Mouse (Mus musculus) forebrain, embryonic 12.5 days (tissue): ENCODE data around the gene Pdzrn4. TPM values are rescaled to one million over a fixed set of nuclear protein-coding genes. Genes with fewer than 3 reads are reported as not detected.

Experiments used
- ATAC-seq: fragments of 200-750 bp; cut with Nextera tagmentation; 2 replicates; pipeline ENCODE4 v1.8.0; 2017; ENCODE audit warnings: moderate TSS enrichment; ENCODE audit not compliant: low FRiP score
- H3K27ac ChIP-seq: fragments of 300-500 bp; sonication (generic); 2 replicates; pipeline ENCODE4 v1.5.1; 2016; ENCODE audit warnings: mild to moderate bottlenecking
- H3K27me3 ChIP-seq: fragments of 300-500 bp; sonication (generic); 2 replicates; pipeline ENCODE4 v1.6.1; 2016; ENCODE audit warnings: mild to moderate bottlenecking
- H3K36me3 ChIP-seq: fragments of 300-500 bp; sonication (generic); replicated peaks from 2 replicates; pipeline ENCODE4 v1.6.1; 2016; ENCODE audit warnings: mild to moderate bottlenecking
- H3K4me1 ChIP-seq: fragments of 300-500 bp; sonication (generic); 2 replicates; pipeline ENCODE4 v1.6.1; 2016
- H3K4me2 ChIP-seq: fragments of 300-500 bp; sonication (generic); 2 replicates; pipeline ENCODE4 v1.6.1; 2016; ENCODE audit warnings: mild to moderate bottlenecking, moderate library complexity
- H3K4me3 ChIP-seq: fragments of 300-500 bp; sonication (generic); replicated peaks from 2 replicates; pipeline ENCODE4 v1.5.1; 2016; ENCODE audit warnings: mild to moderate bottlenecking
- H3K9ac ChIP-seq: fragments of 300-500 bp; sonication (generic); 2 replicates; pipeline ENCODE4 v1.6.1; 2016; ENCODE audit warnings: mild to moderate bottlenecking
- H3K9me3 ChIP-seq: fragments of 300-500 bp; sonication (generic); 2 replicates; pipeline ENCODE4 v1.6.1; 2016
- WGBS: fragments of 180-500 bp; shearing (Covaris S2); methylation state at CpG from one replicate; pipeline ENCODE4 v1.1.7; 2016; 5-methylcytosine and 5-hydroxymethylcytosine counted together
- polyA plus RNA-seq: library from polyadenylated mRNA; unstranded; fragments of >200 nt; fragmentation: Nextera tagmentation; extraction: Ambion mirVana; gene quantifications from 2 replicates; pipeline ENCODE4 v1.2.1, GENCODE M21; 2016

The Pdzrn4 gene
- polyA plus RNA-seq, 1 experiment from 2014 or later, result 6.7 TPM

- H3K4me3 ChIP-seq, result no peak overlapping the region
- H3K4me2 ChIP-seq, result no peak overlapping the region
- H3K36me3 ChIP-seq, result no peaks in the 10 kb centered on the region
- no peak for ATAC-seq
- peaks cover 5% of the 10 kb centered on the region; the same call in 1 of the 2 replicates for H3K27me3 ChIP-seq
- H3K4me1 ChIP-seq, result peaks cover 10% of the 10 kb centered on the region
- H3K27ac ChIP-seq, result no peak overlapping the region
- WGBS, result 68% methylated on average over 8 of the region's 8 CpGs
- H3K9me3 ChIP-seq, result no peaks in the 10 kb centered on the region
- H3K9ac ChIP-seq, result no peak overlapping the region
Observed at GRCm38 (mm10) chr15:92759001-92759400, 362.3 kb downstream of the Pdzrn4 start.

GRCm38 (mm10) chr15:92763303-92763702, 366.6 kb downstream of the Pdzrn4 start:
- 91% methylated on average over 5 of the region's 5 CpGs for WGBS
- H3K4me1 ChIP-seq, result no peaks in the 10 kb centered on the region

GRCm38 (mm10) chr15:92769535-92769934, 372.9 kb downstream of the Pdzrn4 start:
- WGBS, result 81% methylated on average over 15 of the region's 15 CpGs
- Histone ChIP-seq H3K9ac (no peak overlapping the region), H3K27me3 (no peaks in the 10 kb centered on the region), H3K36me3 (no peaks in the 10 kb centered on the region), H3K27ac (no peak overlapping the region), H3K4me2 (no peak overlapping the region), H3K9me3 (no peaks in the 10 kb centered on the region), H3K4me3 (no peak overlapping the region), H3K4me1 (no peaks in the 10 kb centered on the region)
- no peak for ATAC-seq

More at GRCm38 (mm10) chr15:92763303-92763702, 366.6 kb downstream of the Pdzrn4 start:
- no peaks in the 10 kb centered on the region for H3K27me3 ChIP-seq
- ATAC-seq, result no peak
- no peak overlapping the region for H3K9ac ChIP-seq
- H3K27ac ChIP-seq, result no peak overlapping the region
- H3K4me3 ChIP-seq, result no peak overlapping the region
- no peaks in the 10 kb centered on the region for H3K9me3 ChIP-seq
- H3K36me3 ChIP-seq, result no peaks in the 10 kb centered on the region
- H3K4me2 ChIP-seq, result no peak overlapping the region

- H3K27me3 ChIP-seq, result no peaks in the 10 kb centered on the region
- 82% methylated on average over 14 of the region's 14 CpGs for WGBS
- H3K27ac ChIP-seq, result no peak overlapping the region
- H3K4me2 ChIP-seq, result no peak overlapping the region
- H3K9me3 ChIP-seq, result no peaks in the 10 kb centered on the region
- no peak for ATAC-seq
- H3K9ac ChIP-seq, result no peak overlapping the region
- no peak overlapping the region for H3K4me3 ChIP-seq
- H3K36me3 ChIP-seq, result no peaks in the 10 kb centered on the region
- H3K4me1 ChIP-seq, result no peaks in the 10 kb centered on the region
Observed at GRCm38 (mm10) chr15:92788036-92788435, 391.4 kb downstream of the Pdzrn4 start.

GRCm38 (mm10) chr15:92794275-92794674, 397.6 kb downstream of the Pdzrn4 start:
- Histone ChIP-seq H3K36me3 (no peaks in the 10 kb centered on the region), H3K27ac (no peak overlapping the region), H3K4me1 (no peaks in the 10 kb centered on the region), H3K27me3 (no peaks in the 10 kb centered on the region), H3K4me2 (no peak overlapping the region), H3K4me3 (no peak overlapping the region), H3K9ac (no peak overlapping the region), H3K9me3 (no peaks in the 10 kb centered on the region)
- no peak for ATAC-seq
- 91% methylated on average over 3 of the region's 3 CpGs for WGBS

GRCm38 (mm10) chr15:92805934-92806333, 409.3 kb downstream of the Pdzrn4 start:
- no peak overlapping the region for H3K27ac ChIP-seq
- no peak overlapping the region for H3K4me3 ChIP-seq
- H3K9me3 ChIP-seq, result no peaks in the 10 kb centered on the region
- no peak overlapping the region for H3K9ac ChIP-seq
- no peaks in the 10 kb centered on the region for H3K36me3 ChIP-seq
- H3K4me2 ChIP-seq, result no peak overlapping the region
- H3K27me3 ChIP-seq, result no peaks in the 10 kb centered on the region
- H3K4me1 ChIP-seq, result peaks cover 15% of the 10 kb centered on the region
- no peak; the same call in 1 of the 2 replicates for ATAC-seq
- WGBS, result 33% methylated on average over 3 of the region's 3 CpGs

GRCm38 (mm10) chr15:92806352-92806751, 409.7 kb downstream of the Pdzrn4 start:
- Histone ChIP-seq H3K27ac (no peak overlapping the region), H3K9me3 (no peaks in the 10 kb centered on the region), H3K27me3 (no peaks in the 10 kb centered on the region), H3K36me3 (no peaks in the 10 kb centered on the region), H3K4me3 (no peak overlapping the region), H3K4me2 (no peak overlapping the region), H3K4me1 (peaks cover 15% of the 10 kb centered on the region), H3K9ac (no peak overlapping the region)
- ATAC-seq, result no peak
- WGBS, result 74% methylated on average over 1 of the region's 1 CpGs
